Mouse (Mus musculus) limb, embryonic 12.5 days (tissue): Measurements from ENCODE around the gene Gatad2a. TPM values are rescaled to one million over a fixed set of nuclear protein-coding genes. Genes with fewer than 3 reads are reported as not detected.

ENCODE experiments used
- ATAC-seq: fragments of 200-750 bp; cut with Nextera tagmentation; 2 replicates; pipeline ENCODE4 v1.8.0; 2017; ENCODE audit warnings: low read depth, moderate TSS enrichment; ENCODE audit not compliant: insufficient number of reproducible peaks, insufficient read depth, low FRiP score, low TSS enrichment
- H3K27ac ChIP-seq: fragments of 300-500 bp; sonication (generic); 2 replicates; pipeline ENCODE4 v1.5.1; 2016; ENCODE audit warnings: mild to moderate bottlenecking, moderate library complexity
- H3K27me3 ChIP-seq: fragments of 300-500 bp; sonication (generic); 2 replicates; pipeline ENCODE4 v1.6.1; 2016; ENCODE audit warnings: mild to moderate bottlenecking, moderate library complexity
- H3K36me3 ChIP-seq: fragments of 300-500 bp; sonication (generic); 2 replicates; pipeline ENCODE4 v1.6.1; 2016; ENCODE audit warnings: mild to moderate bottlenecking, moderate library complexity
- H3K4me1 ChIP-seq: fragments of 300-500 bp; sonication (generic); replicated peaks from 2 replicates; pipeline ENCODE4 v1.6.1; 2016
- H3K4me2 ChIP-seq: fragments of 300-500 bp; sonication (generic); 2 replicates; pipeline ENCODE4 v1.6.1; 2016; ENCODE audit warnings: mild to moderate bottlenecking, moderate library complexity
- H3K4me3 ChIP-seq: fragments of 300-500 bp; sonication (generic); replicated peaks from 2 replicates; pipeline ENCODE4 v1.5.1; 2016; ENCODE audit warnings: mild to moderate bottlenecking
- H3K9ac ChIP-seq: fragments of 300-500 bp; sonication (generic); replicated peaks from 2 replicates; pipeline ENCODE4 v1.6.1; 2016; ENCODE audit warnings: mild to moderate bottlenecking, moderate library complexity
- H3K9me3 ChIP-seq: fragments of 300-500 bp; sonication (generic); 2 replicates; pipeline ENCODE4 v1.6.1; 2016; ENCODE audit warnings: mild to moderate bottlenecking, moderate library complexity
- WGBS: fragments of 180-500 bp; shearing (Covaris S2); methylation state at CpG from one replicate; pipeline ENCODE4 v1.1.7; 2016; 5-methylcytosine and 5-hydroxymethylcytosine counted together
- polyA plus RNA-seq: library from polyadenylated mRNA; unstranded; fragments of >200 nt; fragmentation: Nextera tagmentation; extraction: Ambion mirVana; gene quantifications from 2 replicates; pipeline ENCODE4 v1.2.1, GENCODE M21; 2016

The Gatad2a gene
- polyA plus RNA-seq, 1 experiment from 2014 or later, result 68.4 TPM

DNA sequence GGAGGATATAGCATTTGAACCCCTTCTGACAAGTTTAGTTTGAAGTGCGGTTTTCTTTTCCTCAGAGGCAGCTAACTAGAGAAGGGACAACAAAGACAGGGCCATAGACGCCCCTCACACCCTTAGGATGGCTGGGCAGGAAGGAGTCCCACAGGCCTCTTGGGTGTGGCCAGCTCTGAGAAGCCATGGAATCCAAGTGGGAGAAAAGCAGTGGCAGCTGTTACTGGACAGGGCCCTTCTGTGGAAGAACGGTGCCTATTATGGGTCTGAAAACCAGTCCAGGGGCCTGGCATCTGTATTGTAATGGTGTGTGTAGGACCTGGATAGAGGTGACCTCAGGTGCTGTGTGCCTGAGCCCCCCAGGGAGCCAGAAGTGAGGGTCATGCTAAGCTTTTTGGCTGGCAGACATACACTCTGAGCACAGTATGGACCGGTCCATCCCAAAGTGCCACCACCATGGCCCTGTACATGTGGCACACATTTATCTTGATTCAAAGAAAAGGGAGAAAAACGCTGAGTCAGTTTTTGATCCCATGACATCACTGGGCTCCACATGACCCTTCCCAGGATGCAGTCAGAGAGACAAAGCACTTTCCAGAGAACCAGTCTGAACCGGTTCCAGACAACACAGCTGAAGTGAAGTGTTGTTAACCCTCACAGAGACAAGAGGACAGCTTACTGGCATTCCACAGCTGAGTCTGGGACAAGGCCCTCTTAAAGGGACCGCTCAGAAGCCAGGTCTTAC lies 60.0 kb downstream of the Gatad2a start:
- peaks cover 43% of the 10 kb centered on the region for H3K36me3 ChIP-seq
- 72% methylated on average over 7 of the region's 7 CpGs for WGBS

DNA sequence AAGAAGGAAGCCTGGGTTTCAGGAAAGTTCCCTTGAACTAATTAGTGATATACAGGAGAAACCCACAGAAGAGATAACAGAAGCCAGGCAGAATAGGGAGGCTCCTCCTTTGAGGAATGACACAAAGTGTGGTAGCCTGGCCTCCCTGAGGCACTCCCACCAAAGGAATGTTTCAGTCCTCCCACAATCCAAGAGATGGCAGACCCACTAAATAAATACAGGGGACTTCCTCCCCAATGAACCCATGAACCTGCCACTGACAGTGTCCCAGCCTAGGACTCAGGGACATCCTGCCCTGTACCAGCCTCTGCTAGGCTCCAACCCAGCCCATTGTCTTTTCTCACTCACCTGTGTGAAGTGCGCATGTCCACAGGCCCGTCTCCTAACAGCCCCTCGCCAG lies 60.8 kb downstream of the Gatad2a start:
- H3K27ac ChIP-seq, result peak overlapping the region; percentile 29; the same call in 1 of the 2 replicates

More for the DNA sequence above, 60.0 kb downstream of the Gatad2a start:
- H3K4me3 ChIP-seq, result no peak overlapping the region
- H3K27me3 ChIP-seq, result no peaks in the 10 kb centered on the region
- ATAC-seq, result peak; percentile 21; the same call in 1 of the 2 replicates
- no peaks in the 10 kb centered on the region for H3K9me3 ChIP-seq
- peak overlapping the region; percentile 31; the same call in 1 of the 2 replicates for H3K27ac ChIP-seq
- H3K4me2 ChIP-seq, result no peak overlapping the region
- peaks cover 25% of the 10 kb centered on the region for H3K4me1 ChIP-seq
- no peak overlapping the region for H3K9ac ChIP-seq

DNA sequence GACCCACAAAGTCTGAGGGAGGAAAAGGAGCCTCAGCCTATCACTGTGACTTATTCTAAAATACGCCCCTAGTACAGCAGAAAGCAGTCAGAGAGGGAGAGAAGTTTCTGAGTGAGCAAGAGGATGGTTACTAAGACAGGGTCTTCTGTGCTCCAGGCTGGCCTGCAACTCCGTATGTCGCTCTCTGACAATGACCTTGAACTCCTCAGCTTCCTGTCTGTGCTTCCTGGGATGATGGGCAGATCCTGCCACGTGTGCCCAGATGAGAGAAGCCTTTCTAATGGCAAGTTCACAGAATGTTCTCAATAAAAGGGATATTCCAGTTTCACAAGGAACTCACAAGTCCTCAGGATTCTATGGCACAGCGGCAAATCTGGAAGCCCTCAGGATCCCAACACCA lies 61.6 kb downstream of the Gatad2a start:
- no peak for ATAC-seq
- Histone ChIP-seq H3K36me3 (peaks cover 43% of the 10 kb centered on the region), H3K9ac (no peak overlapping the region)

More for the DNA sequence above, 60.8 kb downstream of the Gatad2a start:
- peaks cover 43% of the 10 kb centered on the region for H3K36me3 ChIP-seq
- 96% methylated on average over 3 of the region's 3 CpGs for WGBS
- no peak for ATAC-seq
- no peak overlapping the region for H3K4me2 ChIP-seq
- H3K27me3 ChIP-seq, result no peaks in the 10 kb centered on the region
- H3K4me3 ChIP-seq, result no peak overlapping the region
- peaks cover 23% of the 10 kb centered on the region for H3K4me1 ChIP-seq
- H3K9ac ChIP-seq, result no peak overlapping the region
- H3K9me3 ChIP-seq, result no peaks in the 10 kb centered on the region

DNA sequence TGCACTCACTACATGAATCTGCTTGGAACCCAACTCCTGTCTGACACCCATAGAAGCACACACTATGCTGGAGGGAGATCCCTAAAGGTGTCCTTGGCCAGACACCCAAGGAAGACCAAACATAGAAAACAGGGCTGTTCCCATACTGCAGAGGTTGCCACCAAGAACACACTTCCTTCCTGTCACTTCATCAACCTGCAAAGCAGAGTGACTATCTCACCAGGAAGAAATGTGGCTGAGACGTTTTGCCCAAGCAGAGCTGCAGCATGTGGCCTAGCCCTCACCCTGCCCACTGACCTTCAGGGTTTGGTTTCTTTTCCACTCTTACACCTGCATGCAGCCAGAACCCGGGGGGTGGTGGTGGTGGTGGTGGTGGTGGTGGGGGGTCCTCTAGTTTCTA lies 62.4 kb downstream of the Gatad2a start:
- Histone ChIP-seq H3K27me3 (no peaks in the 10 kb centered on the region), H3K27ac (no peak overlapping the region), H3K4me3 (no peak overlapping the region), H3K36me3 (peaks cover 44% of the 10 kb centered on the region), H3K9me3 (no peaks in the 10 kb centered on the region), H3K9ac (no peak overlapping the region), H3K4me2 (no peak overlapping the region), H3K4me1 (peaks cover 8% of the 10 kb centered on the region; the same call in 1 of the 2 replicates)
- WGBS, result 68% methylated on average over 2 of the region's 2 CpGs
- no peak for ATAC-seq

More for the DNA sequence above, 61.6 kb downstream of the Gatad2a start:
- Histone ChIP-seq H3K4me1 (peaks cover 14% of the 10 kb centered on the region), H3K4me2 (no peak overlapping the region), H3K27ac (no peak overlapping the region), H3K4me3 (no peak overlapping the region), H3K27me3 (no peaks in the 10 kb centered on the region), H3K9me3 (no peaks in the 10 kb centered on the region)
- WGBS, result 88% methylated on average over 5 of the region's 5 CpGs

DNA sequence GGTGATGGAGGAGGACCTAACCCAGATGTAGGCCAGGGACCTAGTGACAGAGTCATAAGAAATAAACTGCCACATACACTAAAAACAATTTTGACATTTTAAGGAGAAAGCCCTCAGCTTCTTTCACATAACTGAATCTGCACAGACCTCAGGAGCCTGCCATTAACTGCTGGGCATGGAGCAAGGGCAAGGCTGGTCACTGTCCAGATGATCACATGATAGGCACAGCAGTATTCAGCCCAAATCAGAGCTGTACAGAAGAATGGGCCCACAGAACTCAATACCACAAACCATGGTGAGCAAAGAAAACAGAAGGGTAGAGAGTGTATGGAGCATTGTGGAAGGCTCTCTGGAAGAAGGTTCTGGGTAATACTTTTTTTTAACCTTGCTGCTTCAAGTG lies 69.3 kb downstream of the Gatad2a start:
- no peaks in the 10 kb centered on the region for H3K4me1 ChIP-seq
- no peaks in the 10 kb centered on the region for H3K27me3 ChIP-seq
- H3K36me3 ChIP-seq, result peaks cover 23% of the 10 kb centered on the region
- H3K4me3 ChIP-seq, result no peak overlapping the region
- H3K4me2 ChIP-seq, result no peak overlapping the region
- no peaks in the 10 kb centered on the region for H3K9me3 ChIP-seq
- no peak overlapping the region for H3K27ac ChIP-seq
- no peak overlapping the region for H3K9ac ChIP-seq
- no peak for ATAC-seq

DNA sequence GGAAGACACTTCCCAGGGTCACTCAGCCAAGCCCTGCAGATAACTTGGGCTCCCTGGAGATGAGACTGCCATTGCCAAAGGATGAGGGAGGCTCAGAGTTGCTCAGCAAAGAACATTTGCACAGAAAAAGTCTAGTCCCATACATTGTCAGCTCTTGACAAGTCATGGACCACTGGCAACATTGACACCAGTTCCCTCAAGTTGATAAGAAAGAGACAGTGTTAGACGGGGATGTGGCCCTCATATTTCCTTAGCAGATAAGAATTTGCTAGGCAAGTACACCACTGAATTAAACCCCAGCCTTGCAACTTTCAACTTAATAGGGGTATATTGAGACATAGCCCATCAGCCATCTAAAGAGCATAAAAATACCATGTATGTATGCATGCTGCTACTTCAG lies 72.2 kb downstream of the Gatad2a start:
- H3K9me3 ChIP-seq, result no peaks in the 10 kb centered on the region
- peaks cover 27% of the 10 kb centered on the region for H3K36me3 ChIP-seq
- no peaks in the 10 kb centered on the region for H3K27me3 ChIP-seq
- WGBS, result 88% methylated on average over 1 of the region's 1 CpGs
- no peak overlapping the region for H3K9ac ChIP-seq
- peaks cover 18% of the 10 kb centered on the region for H3K4me1 ChIP-seq
- no peak overlapping the region for H3K4me3 ChIP-seq
- no peak overlapping the region for H3K27ac ChIP-seq
- no peak overlapping the region for H3K4me2 ChIP-seq
- ATAC-seq, result no peak

DNA sequence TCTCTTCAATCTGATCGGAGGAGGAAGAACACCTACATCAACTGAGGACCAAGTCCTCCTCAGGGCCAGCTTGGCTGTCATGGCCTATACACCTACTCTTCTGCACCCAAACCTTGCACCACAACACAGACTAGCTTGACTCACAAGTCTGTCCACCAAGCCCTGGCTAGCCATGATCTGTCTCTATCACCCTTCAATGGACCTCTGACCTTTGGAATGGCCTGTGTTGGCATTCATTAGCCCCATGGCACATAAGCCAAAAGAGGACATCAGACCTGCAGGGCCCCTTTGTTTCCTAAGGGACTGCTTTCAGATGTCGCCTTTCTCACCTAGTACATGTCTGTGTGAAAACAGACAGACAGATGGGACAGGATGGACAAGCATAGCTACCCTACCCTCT lies 75.0 kb downstream of the Gatad2a start:
- Histone ChIP-seq H3K27ac (peak overlapping the region; percentile 75), H3K36me3 (peaks cover 31% of the 10 kb centered on the region), H3K27me3 (no peaks in the 10 kb centered on the region), H3K4me1 (peaks cover 18% of the 10 kb centered on the region), H3K9me3 (no peaks in the 10 kb centered on the region), H3K4me2 (no peak overlapping the region), H3K9ac (peak overlapping the region; percentile 35), H3K4me3 (no peak overlapping the region)
- 88% methylated on average over 2 of the region's 2 CpGs for WGBS
- ATAC-seq, result no peak

DNA sequence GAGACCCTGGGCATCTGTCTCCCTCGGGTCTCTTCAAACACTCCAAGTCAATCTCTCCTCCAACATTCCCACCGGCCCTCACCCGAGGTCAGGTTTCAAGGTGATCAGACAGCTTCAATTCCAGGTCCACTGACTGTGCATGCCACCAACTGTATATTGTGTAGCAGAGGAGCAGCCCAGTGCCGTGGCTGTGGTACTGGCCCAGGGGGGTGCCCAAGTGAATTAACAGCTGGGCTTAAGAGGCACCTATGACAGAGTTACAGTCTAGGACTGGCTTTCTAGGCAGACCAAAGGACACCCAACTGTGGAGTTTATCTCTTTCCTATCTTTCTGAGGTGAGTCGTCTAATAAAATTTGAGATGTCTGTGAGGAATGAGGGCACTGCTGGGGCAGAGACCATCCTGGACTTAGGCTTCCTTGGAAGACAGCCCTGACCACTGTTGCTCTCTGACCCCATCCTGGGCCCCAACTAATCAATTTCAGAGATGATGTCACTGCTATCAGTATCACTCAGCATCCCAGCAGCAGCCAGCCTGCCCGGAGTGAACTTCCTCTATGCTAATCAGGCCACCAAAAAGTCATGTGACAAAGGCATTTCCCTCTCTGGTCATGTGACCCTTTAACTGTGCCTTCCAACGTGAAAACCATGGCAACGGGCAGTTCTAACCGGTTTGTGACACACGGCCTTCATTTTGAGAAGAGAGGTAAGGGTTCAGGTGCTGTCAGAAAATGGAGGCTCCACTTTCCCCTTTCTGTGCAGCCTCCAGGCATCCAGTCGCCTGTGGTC lies 76.1 kb downstream of the Gatad2a start:
- ATAC-seq, result peak; percentile 19; the same call in 1 of the 2 replicates
- peak overlapping the region; percentile 75 for H3K27ac ChIP-seq
- H3K27me3 ChIP-seq, result no peaks in the 10 kb centered on the region
- no peaks in the 10 kb centered on the region for H3K9me3 ChIP-seq
- 48% methylated on average over 11 of the region's 11 CpGs for WGBS
- H3K36me3 ChIP-seq, result peaks cover 37% of the 10 kb centered on the region
- 0 out of 2 replicates have a peak overlapping the region, but pooled peaks have one; percentile 11 for H3K4me2 ChIP-seq
- H3K9ac ChIP-seq, result 0 out of 2 replicates have a peak overlapping the region, but pooled peaks have one; percentile 35
- no peak overlapping the region for H3K4me3 ChIP-seq
- peaks cover 18% of the 10 kb centered on the region for H3K4me1 ChIP-seq

DNA sequence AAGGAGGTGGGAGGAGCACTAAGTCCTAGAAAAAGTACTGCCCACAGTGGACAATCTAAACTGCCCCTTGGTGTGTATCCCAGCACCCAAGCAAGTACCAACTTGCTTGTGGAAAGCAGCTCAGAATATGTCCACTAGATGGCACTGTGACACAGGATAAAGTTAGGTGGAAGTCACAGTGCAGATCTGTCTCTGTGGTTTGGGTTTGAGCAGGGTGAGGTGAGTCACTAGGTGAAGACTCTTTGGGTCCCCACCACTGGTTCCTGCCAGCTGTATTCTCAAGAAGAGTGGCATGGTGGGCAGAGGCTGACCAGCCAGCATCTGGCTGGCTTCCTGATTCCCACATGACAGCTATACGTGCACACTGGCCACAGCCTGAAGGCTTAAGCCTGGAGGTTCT lies 77.2 kb downstream of the Gatad2a start:
- no peak for ATAC-seq
- 62% methylated on average over 1 of the region's 1 CpGs for WGBS
- Histone ChIP-seq H3K27me3 (no peaks in the 10 kb centered on the region), H3K4me3 (no peak overlapping the region), H3K27ac (no peak overlapping the region), H3K36me3 (peaks cover 48% of the 10 kb centered on the region), H3K4me2 (no peak overlapping the region), H3K4me1 (peaks cover 18% of the 10 kb centered on the region), H3K9ac (no peak overlapping the region), H3K9me3 (no peaks in the 10 kb centered on the region)

DNA sequence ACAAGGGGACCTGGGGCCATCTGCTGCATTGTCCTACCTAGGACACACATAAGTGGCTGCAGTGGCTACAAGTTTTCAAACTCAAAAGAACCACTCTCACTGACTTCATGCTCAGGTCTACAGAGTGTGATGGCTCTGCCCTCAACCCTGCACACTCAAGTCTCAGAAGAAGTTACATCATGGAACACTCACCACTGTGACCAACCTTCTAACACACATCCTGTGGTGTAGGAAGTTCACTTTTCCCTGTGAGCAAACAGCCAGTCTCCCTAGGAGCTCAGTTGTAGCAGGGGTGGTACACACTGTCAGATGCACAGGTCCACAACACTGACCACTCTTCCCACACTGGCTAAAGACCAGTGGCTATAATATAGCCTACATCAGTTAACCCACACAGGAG lies 77.7 kb downstream of the Gatad2a start:
- no peaks in the 10 kb centered on the region for H3K27me3 ChIP-seq
- H3K4me2 ChIP-seq, result no peak overlapping the region
- H3K9ac ChIP-seq, result no peak overlapping the region
- H3K4me1 ChIP-seq, result peaks cover 18% of the 10 kb centered on the region
- H3K27ac ChIP-seq, result no peak overlapping the region
- no peaks in the 10 kb centered on the region for H3K9me3 ChIP-seq
- ATAC-seq, result no peak
- no peak overlapping the region for H3K4me3 ChIP-seq
- peaks cover 49% of the 10 kb centered on the region for H3K36me3 ChIP-seq

DNA sequence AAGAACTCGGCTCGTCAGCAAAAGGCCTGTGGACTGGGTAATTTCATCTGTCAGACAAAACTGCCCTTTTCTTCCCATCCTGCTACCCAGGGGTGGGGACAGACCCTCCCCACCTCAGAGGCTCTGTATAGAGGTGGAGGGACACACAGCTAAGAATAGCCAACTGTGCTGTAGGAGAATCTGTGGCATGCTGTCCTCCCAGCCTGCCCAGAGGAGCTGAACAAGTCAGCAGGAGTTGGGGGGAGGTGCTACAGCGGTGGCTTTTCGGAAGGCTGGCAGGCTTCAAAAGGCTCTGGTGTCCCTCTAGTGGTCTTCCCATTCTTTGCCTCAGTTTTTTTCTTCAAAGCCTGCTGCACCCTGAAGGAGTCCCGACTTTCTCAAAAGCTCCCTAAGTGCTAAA lies 80.4 kb downstream of the Gatad2a start:
- 75% methylated on average over 5 of the region's 5 CpGs for WGBS
- H3K4me1 ChIP-seq, result peaks cover 10% of the 10 kb centered on the region
- ATAC-seq, result no peak
- H3K27ac ChIP-seq, result no peak overlapping the region
- H3K4me3 ChIP-seq, result no peak overlapping the region
- no peaks in the 10 kb centered on the region for H3K27me3 ChIP-seq
- H3K36me3 ChIP-seq, result peaks cover 72% of the 10 kb centered on the region
- no peaks in the 10 kb centered on the region for H3K9me3 ChIP-seq
- no peak overlapping the region for H3K9ac ChIP-seq
- no peak overlapping the region for H3K4me2 ChIP-seq
